Mouse (Mus musculus) layer of hippocampus, adult 9-11 months (tissue): ENCODE measurements around the gene Mkrn1.
"Not testable (repeated sequence)": the region's sequence is repeated elsewhere in the genome, so short reads cannot be mapped to it uniquely, and the experiment has no call there.

ENCODE experiments used
- DNase-seq: peaks from one replicate; pipeline ENCODE4 v3.0.0; 2022

Mkrn1 gene

DNA sequence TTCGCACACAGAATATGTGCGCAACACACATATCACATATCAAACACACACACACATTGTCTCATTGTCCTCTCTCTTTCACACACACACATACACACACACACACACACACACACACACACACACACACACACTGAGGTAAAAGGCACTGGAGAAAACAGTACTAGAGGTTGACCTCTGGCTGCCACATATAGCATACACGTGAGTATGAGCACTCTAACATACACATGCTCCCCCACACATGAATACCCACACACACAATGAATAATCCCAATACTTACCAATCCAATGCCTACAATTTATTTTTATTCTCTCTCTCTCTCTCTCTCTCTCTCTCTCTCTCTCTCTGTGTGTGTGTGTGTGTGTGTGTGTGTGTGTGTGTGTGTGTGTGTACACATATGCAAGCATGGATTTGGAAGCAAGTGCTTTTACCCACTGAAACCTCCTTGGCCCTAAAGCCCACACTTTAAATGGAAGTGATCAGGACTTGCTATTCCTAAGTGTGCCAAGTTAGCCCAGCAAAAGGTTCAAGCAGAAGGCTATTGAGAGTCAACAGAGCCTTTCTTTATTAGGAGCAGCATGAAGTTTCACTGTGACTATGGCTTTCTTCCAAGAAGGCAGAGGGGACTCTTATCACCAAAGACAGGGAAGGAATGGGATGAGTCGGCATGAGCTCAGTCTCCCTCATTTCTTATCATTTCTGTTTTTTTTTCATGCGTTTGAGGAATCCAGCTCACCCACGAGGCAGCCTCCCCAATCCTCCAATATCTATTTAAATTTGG is 8.9 kb upstream of the Mkrn1 start:
- no peak for DNase-seq

DNA sequence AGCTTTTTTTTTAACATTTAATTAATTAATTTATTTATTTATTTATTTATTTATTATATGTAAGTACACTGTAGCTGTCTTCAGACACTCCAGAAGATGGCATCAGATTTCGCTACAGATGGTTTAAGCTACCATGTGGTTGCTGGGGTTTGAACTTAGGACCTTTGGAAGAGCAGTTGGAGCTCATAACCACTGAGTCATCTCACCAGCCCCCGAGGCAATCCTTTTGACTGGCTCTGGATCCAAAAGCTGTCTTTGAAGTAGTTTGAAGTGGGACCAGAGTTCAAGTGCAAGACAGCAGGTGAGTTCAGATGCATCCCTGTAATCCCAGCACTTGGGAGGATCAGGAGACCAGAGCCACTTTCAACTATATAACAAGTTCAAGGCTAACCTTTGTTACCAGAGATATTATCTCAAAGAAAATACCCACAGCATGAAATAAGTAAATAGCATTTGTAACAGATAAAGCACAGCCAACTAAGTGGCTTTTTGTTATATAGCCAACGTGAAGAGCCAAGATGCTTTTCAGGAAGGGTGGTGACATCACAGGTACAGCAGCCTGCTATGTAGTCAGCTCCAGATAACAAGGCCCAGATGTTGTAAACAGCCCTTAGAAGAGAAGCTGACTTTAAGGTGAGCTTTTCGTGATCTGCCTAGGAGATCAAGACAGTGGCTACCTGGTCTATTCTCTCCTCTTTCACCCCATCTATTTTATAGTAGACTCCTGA is 7.2 kb upstream of the Mkrn1 start:
- no peak for DNase-seq

DNA sequence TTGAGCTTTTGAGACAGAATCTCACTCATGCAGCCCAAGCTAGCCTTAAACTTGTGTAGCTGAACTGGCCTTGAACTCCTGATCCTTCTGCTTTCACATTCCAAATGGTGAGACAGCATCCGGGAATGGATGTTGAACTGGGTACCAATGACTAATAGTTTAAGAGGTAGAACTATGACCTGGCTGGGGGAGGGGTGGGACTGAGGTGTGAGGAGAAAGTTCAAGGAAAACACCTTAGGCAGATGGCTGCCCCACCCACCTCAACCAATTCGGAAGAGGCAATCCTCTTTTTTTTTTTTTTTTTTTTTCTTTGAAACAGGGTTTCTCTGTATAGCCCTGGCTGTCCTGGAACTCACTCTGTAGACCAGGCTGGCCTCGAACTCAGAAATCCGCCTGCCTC is 6.5 kb upstream of the Mkrn1 start:
- no peak for DNase-seq

DNA sequence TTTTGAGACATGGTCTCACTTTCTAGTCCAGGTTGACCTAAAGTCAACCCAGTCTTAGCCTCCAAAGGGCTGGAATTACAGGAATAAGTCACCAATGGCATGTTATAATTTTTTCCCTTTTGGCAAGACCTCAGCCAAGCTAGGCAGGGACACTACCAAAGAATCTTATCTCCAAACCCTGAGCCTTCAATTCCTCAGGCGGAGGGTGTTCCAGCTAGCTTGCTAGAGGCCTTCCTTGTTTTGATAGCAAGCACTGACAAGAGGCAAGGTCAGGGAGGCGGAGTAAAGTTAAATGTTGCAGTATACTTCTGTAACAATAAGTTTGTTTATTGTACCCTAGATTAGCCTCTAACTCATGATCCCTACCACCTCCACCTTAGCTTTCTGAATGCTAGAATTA is 4.9 kb upstream of the Mkrn1 start:
- no peak for DNase-seq

DNA sequence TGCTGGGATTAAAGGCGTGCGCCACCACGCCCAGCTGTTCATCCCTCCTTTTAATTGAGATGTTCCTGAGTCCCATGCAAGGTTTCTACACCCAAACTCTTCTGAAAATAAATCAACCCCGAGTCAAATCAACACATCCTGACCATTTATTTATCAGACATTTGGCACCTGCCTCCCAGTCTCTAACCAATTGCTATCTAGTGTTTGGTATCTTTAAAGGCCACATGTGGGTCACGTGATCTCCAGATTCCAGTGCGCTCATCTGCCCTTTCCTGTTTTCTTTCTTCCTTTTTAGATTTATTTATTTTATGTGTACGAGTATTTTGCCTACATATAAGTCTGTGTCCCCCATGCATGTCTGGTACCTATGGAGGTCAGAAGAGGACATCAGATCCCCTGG is 3.4 kb upstream of the Mkrn1 start:
- no peak for DNase-seq

DNA sequence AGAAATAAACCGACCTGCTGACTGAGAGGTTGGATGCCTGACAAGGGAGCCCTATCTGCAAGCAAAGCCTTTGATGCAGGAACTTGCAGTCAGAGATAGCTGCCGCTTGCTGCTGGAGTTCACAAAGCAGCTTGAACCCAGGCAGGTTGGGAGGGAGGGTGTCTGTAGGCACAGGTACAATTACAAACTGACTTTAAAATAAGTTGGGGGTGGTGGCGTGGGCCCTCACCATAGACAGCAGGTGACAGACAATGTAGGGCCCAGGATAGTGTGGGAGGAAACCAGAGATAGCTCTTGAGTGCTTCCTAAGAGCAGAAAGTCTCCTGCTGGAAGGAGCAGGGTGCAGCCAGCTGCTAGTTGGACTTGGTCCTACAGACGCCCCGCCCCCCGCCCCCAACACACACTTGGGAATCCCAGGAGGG is 2.9 kb upstream of the Mkrn1 start:
- DNase-seq, result no peak

DNA sequence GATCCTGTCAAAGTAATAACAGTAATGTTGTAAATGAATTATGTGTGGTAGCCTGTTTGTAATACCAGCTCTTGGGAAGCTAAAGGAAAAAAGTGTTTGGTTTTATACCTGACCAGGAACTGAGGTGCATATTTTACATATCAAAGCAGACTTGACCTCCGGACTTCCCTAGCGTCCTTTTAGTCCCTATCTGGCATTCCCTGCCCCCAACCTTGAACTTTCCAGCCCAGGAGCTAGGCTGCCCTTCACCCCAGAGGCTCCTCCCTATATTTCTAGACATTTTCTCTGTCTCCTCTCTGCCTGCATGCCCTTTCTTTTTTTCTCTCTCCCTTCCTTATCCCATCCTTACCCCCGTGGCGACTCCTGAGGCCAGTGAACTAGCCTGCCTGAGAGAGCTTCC is 605 bp upstream of the Mkrn1 start:
- DNase-seq, result no peak

DNA sequence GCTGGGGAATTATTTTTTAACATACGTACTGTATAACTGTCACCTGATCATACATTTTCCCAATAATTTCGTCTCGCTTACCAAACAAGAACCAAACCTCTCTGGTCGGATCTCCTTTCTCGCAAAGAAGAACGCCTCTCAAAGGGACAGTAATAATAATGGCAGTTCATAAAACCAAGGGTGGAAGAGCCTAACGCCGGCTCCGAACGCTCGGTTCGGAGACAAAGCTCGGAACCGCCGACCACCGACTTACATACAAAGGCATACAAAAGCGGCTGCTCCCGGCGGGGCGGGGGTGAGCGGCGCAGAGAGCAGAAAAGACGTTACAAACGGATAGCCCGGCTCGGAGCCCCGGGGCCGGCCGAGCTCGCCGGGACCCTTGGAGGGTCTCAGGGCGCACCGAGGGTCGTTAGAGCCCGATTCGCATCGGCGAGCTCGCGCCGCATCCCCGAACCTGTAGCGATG is 844 bp downstream of the Mkrn1 start:
- peak; percentile 25 for DNase-seq

DNA sequence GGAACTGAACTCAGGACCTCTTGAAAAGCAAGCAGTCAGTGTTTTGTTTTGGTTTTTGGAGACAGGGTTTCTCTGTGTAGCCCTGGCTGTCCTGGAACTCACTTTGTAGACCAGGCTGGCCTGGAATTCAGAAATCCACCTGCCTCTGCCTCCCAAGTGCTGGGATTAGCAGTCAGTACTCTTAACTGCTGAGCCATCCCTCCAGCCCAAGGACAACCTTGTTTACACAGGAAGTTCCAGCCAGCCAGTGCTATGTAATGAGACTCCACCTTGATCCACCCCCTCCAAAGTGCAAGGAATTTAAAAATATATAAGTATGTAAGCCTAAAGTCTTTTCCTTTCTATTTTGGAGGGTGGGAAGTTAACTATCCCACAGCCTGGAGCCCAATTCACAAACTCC is 3.6 kb downstream of the Mkrn1 start:
- not testable (repeated sequence) for DNase-seq

DNA sequence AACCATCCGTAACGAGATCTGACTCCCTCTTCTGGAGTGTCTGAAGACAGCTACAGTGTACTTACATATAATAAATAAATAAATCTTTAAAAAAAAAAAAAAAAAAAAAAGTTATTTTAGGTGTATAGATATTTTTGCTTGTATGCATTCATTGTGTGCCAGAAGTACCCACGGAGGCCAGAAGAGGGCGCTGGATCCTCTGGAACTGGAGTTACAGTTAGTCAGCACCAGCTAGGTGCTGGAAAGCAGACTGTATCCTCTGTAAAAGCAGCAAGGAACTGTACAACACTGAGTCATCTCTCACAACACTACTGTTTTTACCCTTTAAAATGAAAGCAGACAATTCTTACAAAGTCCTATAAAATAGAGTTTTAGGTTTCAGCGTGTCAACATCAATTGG is 4.5 kb downstream of the Mkrn1 start:
- no peak for DNase-seq

DNA sequence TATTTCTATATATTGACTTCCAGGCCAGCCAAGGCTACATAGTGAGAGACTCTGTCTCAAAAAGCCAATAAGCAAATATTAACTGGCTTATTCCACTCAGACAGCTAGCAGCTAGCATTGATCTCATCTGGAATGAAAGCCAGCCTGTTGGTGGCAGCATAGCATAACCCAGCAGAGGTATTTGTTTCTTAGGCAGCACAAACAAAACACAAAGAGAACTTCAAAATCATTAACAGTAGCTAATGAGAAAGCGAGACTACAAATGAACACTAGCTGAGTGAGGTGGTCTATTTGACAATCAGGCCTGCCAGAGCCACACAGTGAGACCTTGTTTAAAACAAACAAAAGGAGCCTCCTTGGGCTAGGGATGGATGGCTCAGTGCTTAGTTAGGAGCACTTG is 6.2 kb downstream of the Mkrn1 start:
- DNase-seq, result peak; percentile 26

DNA sequence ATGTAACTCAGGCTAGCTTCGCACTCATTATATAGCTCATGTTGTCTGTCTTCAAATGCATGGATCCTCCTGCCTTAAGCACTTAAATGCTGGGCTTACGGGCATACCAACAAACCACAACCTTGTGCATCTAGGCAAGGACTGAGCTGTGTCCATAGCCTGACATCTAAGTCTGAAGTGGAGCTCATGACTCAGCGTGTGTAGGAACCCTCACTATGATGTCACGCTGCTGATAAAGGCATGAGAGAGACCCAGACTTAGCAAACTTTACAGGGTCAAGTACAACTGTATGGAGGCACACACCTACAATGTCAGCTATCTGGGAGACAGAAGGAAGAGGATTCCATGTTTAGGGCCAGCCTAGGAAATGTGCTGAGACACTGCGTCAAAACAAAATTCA is 13.8 kb downstream of the Mkrn1 start:
- DNase-seq, result no peak

DNA sequence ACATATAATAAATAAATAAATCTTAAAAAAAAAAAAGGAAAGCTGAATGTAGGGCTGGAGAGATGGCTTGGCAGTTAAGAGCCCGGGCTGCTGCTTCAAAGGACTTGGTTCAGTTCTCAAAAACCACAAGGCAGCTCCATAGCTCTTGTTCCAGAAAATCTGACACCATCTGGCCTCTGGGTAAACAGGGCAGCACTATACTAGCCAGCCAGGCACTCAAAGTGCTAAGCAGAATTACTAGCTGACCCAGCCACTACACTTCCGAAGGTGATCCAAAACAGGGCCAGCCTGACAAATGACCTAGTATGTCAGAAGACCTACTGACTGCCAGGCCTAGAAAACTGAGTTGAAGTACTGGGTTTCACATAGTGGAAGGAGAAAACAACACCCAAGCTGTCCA is 17.1 kb downstream of the Mkrn1 start:
- DNase-seq, result no peak

DNA sequence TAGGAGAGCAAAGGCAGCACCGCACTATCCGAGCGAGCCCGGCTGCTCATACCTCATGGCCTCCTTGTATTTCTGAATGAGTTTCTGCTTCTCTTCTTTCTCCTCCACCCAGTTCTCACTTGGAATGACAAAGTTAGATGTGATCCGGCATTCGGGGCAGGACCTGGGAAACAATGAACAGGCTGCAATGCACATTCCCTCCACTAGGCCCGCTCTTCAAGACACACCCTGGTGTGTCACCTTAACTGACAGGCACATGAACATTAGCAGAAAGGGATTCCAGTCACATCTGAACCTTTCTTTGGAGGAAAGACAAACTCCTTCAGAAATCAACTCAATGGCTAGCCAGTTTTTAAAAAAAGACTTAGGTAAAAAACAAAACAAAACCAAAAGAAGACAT is 19.9 kb downstream of the Mkrn1 start:
- DNase-seq, result no peak

DNA sequence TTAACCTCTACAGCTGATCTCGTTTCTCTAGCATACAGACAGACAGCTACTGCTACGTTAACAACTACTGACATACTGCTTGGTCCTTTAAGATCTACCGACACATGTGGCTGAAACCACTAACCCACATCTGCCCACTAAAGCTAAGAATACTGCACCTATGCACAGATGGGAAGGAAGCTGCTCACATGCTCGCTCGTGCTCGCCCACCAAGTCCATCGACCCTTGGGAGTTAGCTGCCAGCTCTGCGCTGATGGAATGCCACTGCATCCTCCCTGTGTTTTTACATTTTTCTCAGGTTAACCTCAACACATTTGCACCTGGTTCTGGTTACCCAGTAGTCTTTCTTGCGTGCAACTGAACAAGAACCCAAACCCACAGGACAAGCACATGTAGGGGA is 21.9 kb downstream of the Mkrn1 start:
- no peak for DNase-seq

DNA sequence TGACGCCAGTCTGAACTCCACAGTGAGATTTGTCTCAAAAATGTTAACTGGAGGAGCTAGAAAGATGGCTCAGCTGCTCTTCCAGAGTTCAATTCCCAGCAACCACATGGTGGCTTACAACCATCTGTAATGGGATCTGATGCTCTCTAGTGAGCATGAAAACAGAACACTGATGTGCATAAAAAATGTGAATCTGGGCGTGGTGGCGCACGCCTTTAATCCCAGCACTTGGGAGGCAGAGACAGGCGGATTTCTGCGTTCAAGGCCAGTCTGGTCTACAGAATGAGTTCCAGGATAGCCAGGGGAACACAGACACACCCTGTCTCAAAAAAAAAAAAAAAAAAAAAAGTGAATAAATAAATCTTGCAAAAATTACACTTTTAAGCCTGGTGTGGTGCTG is 23.2 kb downstream of the Mkrn1 start:
- no peak for DNase-seq

DNA sequence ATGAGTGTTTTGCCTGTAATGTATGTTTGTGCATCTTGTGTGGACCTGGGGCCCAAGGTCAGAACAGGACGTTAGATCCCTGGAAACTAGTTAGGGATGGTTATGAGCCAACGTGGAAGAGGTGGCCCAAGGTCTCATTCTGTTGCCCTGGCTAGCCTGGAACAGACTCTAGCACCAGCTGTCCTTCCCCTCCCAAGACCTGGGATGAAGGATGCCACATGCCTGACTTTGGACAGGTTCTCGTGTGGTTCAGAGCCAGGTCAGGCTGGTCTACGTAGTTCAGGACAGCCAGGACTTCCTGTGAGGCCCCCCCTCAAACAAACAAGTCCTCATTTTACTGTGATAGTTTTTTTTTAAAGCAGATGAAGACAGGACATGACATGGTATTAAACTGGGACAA is 24.3 kb downstream of the Mkrn1 start:
- no peak for DNase-seq

DNA sequence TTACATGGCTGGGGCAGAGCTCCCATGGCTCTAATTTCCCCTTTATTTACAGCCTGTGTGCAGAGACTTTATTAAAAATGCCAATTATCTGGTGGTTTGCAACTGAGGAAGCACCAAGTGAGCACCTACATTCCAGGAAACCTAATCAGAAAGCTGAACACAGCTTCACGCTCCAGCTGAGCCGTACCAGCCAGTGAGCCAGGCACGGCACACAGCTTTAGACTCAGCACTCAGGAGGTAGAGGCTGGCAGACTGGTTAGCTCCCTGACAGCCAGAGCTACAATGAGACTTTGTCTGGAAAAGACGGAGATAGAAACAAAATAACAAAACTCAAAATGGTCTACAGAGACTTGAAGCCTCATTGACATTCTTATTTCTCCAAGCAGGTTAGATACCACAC is 24.8 kb downstream of the Mkrn1 start:
- no peak for DNase-seq

DNA sequence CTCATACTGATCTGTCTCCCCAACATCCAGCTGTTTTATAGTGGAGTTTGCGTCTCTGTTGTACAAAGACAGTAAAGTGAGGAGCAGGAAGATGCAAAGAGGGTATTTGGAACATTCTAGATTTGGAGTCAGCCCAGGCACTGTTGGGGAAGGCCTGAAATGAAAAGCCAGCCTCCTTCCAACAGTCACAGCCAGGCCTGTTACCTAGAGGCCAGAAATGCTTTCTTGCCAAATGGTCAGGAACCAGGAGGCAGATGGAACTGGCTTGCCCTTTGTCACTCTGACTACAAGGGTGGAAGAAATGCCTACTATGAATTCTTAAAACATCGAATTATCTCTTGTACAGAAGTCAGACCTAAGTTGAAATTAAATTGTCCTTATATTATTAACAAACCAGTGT is 30.3 kb downstream of the Mkrn1 start:
- DNase-seq, result no peak

DNA sequence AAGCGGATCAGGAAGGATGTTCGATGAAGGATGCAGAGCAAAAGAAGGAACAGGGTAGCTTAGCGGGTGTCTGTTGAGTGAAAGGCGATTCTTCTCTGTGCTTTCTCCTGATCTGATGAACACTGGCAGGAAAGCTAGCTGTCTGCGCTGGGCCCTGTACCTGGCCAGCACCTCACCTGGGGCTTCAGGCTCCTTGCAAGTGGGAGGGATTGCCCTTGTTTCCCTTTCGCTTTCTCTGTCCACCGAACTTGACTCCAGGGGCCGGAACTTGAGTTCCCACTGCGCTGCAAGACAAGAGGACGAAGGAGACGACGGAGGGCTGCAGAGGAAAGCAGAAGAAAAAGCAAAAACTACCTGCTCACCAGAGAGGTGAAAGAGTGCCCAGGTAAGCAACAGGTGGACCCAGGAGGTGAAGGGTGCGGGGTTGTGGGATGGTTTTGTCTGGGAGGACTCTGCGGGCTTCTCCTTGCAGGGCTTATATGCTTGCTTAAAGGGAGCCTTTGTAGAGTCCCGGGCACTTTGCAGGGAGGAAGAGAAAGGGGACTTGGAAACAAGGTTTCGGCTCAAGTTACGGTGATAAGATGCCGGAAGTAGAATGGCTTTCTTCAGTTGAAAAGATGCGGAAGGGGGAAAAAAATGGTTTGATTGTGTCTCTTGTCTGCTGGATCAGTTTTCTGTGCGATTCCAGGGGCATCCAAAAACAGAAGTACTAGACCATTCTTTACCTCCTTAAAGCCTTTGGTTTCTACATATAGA is 39.0 kb downstream of the Mkrn1 start, which contains the start of gene Rab19:
Gene Rab19 (plus strand): TSS at position 51 of the 756 bp plus-strand sequence.
- no peak for DNase-seq

DNA sequence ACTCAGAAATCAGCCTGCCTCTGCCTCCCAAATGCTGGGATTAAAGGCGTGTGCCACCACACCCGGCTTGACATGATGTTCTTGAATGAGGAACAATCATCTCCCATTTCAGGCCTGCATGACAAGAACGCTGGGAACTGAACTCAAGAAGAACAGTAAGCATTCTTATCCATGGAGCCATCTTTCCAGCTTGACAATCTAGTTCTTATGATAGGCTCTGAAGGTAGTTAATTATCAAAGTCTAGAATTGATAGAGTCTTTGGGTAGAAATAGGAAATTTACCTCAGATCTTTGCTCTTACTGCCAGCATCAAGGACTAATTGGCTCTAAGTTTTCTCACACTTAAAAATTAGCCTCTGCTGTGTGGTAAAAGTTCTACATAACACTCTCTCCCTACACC is 40.0 kb downstream of the Mkrn1 start:
- no peak for DNase-seq

DNA sequence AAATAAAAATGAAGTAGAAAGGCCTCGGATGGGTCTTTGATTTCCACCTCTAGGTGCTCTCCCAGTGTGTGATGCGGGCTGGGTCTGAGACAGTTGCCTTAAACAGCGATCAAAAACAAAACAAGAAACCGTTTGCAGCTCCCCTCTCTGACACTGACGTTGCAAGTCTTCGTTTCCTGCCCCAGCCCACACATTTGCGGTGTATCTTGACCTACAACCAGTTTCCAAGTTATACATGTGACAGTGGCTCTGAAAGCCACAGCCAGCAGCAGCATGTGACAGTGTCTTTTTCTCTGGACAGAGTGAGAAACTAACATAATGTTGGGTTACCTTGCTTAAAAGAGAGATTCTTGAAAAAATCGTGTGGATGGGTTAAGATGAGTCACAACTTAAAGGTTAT is 40.5 kb downstream of the Mkrn1 start:
- no peak for DNase-seq

DNA sequence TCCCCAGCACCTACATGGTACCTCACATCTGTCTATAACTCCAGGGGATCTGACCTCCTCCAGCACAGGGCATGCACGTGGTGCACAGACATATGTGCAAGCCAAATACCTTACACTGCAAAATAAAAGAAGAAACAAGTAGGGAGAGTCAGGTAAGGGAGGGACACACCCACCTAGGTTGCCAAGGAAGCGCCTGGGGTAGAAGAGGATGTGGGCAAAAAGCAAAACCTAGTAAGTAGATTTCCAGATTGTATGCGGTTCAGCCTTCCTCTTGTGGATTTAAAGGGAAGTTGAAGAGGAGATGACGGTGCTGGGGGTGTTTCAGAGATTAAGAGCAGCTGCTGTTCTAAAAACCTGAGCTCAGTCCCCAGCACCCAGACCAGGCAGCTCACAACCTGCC is 41.0 kb downstream of the Mkrn1 start:
- DNase-seq, result no peak
